Mouse (Mus musculus) spleen, adult 18-20 months (tissue): Measurements from ENCODE around the gene Lrrc55.

Source experiments
- DNase-seq, 2 experiments: peaks; one replicate each; pipeline ENCODE4 v3.0.0; 2022; ENCODE audit warnings: mixed read lengths in 2 of 2

The Lrrc55 gene

GRCm38 (mm10) chr2:85168327-85168726 lies 28.7 kb downstream of the Lrrc55 start:
- no peak for DNase-seq

GRCm38 (mm10) chr2:85167624-85168023 lies 29.4 kb downstream of the Lrrc55 start:
- no peak for DNase-seq

GRCm38 (mm10) chr2:85163311-85164047 lies 33.5 kb downstream of the Lrrc55 start:
- DNase-seq, result no peak

- DNase-seq, result no peak
These were observed 35.3 kb downstream of the Lrrc55 start for GRCm38 (mm10) chr2:85161638-85162093.

- no peak for DNase-seq
These were observed 35.9 kb downstream of the Lrrc55 start for GRCm38 (mm10) chr2:85160901-85161637.

GRCm38 (mm10) chr2:85157382-85157781 lies 39.6 kb downstream of the Lrrc55 start:
- no peak for DNase-seq

GRCm38 (mm10) chr2:85156136-85156535 lies 40.9 kb downstream of the Lrrc55 start:
- no peak for DNase-seq

GRCm38 (mm10) chr2:85155334-85155733 lies 41.7 kb downstream of the Lrrc55 start:
- no peak for DNase-seq

- no peak for DNase-seq
These were observed 45.8 kb downstream of the Lrrc55 start for GRCm38 (mm10) chr2:85151233-85151632.

GRCm38 (mm10) chr2:85150373-85150772 lies 46.6 kb downstream of the Lrrc55 start:
- DNase-seq, result no peak

GRCm38 (mm10) chr2:85147481-85147880 lies 49.5 kb downstream of the Lrrc55 start:
- DNase-seq, result no peak

GRCm38 (mm10) chr2:85145346-85145745 lies 51.7 kb downstream of the Lrrc55 start:
- no peak for DNase-seq

GRCm38 (mm10) chr2:85144908-85145307 lies 52.1 kb downstream of the Lrrc55 start:
- DNase-seq, result no peak

- DNase-seq, result no peak
These were observed 56.2 kb downstream of the Lrrc55 start for GRCm38 (mm10) chr2:85140833-85141232.

GRCm38 (mm10) chr2:85139846-85140245 lies 57.2 kb downstream of the Lrrc55 start:
- no peak for DNase-seq

- DNase-seq, result no peak
These were observed 57.6 kb downstream of the Lrrc55 start for GRCm38 (mm10) chr2:85139393-85139792.

- DNase-seq, result no peak
These were observed 58.9 kb downstream of the Lrrc55 start for GRCm38 (mm10) chr2:85138143-85138542.

GRCm38 (mm10) chr2:85137601-85138140 lies 59.3 kb downstream of the Lrrc55 start:
- no peak for DNase-seq

- DNase-seq, result no peak
These were observed 60.0 kb downstream of the Lrrc55 start for GRCm38 (mm10) chr2:85136831-85137520.

- no peak for DNase-seq
These were observed 60.9 kb downstream of the Lrrc55 start, which contains the start of gene Aplnr for GRCm38 (mm10) chr2:85136089-85136488. Aplnr (plus strand) TSS chr2:85136225.

GRCm38 (mm10) chr2:85135099-85135498 lies 61.9 kb downstream of the Lrrc55 start:
- no peak for DNase-seq

GRCm38 (mm10) chr2:85132204-85132603 lies 64.8 kb downstream of the Lrrc55 start:
- no peak for DNase-seq

GRCm38 (mm10) chr2:85131724-85132123 lies 65.3 kb downstream of the Lrrc55 start:
- DNase-seq, result no peak
